Mouse (Mus musculus) T-helper 1 cell (primary cell): ENCODE data around the gene Naa80.

Experiments
- in situ Hi-C: fragments of 300-600 bp; cut with MboI, MseI; formaldehyde crosslinking; loops from one replicate; pipeline ENCODE4 v1.15.1; 2025; ENCODE audit warnings: high pct_unique_total_duplicates

The Naa80 gene

GRCm38 (mm10) chr9:107570845-107571244, 7.8 kb upstream of the Naa80 start:
- in situ Hi-C loops: loop anchor here (25.0 kb wide), 1 partner anchor 1384 kb away; the partner anchor contains the start of gene Ppm1m

DNA sequence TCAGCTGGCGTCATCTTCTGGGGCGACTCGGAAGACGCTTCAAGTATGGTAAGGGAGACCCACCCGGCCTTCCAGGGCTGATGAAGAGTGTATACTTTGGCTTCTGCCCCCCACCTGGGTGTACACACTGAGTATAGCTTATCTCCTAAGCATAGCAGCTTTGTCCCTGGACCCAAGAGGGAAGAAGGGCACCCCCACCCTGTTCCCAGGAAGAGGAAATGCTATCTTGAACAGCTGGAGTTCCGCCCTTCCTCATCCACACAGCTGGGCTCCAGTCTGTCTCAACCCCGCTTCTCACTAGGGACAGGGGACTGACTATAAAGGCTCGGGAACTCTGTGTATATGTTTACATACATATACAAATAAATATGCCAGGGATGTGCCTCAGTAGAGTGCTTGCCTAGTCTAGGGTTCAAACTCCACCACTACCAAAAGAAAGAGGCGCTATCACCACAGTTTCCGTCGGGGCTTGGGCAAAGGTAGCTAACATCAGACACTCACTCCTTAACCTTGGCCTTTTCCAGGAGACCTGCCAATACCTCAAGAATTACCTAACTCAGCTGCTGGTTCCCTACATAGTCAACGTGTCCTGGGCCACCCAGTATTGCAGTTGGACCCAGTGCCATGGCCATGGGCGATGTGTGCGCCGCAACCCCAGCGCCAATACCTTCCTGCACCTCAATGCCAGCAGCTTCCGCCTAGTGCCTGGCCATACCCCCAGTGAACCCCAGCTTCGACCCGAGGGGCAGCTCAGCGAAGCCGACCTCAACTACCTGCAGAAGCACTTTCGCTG, 7.0 kb upstream of the Naa80 start:
- in situ Hi-C loops: loop anchor here (25.0 kb wide), 1 partner anchor 1384 kb away; the partner anchor contains the start of gene Ppm1m

DNA sequence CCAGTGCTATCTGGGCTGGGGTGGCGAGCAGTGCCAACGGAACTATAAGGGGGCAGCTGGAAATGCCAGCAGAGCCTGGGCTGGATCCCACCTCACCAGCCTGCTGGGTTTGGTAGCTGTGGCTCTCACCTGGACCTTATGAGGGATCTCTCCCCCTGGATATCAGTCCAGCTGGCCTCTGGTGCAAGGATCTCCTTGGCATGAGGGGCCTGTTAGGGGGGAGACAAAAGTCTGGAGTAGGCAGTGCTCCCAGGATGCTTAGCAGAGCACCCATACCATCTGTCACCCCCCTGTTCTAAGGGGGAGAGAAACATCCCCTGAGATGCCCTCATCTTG, 6.4 kb upstream of the Naa80 start:
- in situ Hi-C loops: loop anchor here (25.0 kb wide), 1 partner anchor 1385 kb away; the partner anchor contains the start of gene Ppm1m

DNA sequence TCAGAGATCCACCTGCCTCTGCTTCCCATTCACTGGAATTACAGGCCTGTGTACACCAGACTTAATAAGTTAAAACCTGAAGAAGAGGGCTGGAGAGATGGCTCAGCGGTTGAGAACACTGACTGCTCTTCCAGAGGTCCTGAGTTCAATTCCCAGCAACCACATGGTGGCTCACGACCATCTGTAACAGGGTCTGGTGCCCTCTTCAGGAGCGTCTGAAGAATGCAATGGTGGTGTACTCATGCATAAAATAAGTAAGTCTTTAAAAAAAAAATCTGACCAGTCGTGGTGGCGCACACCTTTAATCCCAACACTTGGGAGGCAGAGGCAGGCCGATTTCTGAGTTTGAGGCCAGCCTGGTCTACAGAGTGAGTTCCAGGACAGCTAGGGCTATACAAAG, 4.9 kb upstream of the Naa80 start:
- in situ Hi-C loops: loop anchor here (25.0 kb wide), 1 partner anchor 1386 kb away; the partner anchor contains the start of gene Ppm1m

DNA sequence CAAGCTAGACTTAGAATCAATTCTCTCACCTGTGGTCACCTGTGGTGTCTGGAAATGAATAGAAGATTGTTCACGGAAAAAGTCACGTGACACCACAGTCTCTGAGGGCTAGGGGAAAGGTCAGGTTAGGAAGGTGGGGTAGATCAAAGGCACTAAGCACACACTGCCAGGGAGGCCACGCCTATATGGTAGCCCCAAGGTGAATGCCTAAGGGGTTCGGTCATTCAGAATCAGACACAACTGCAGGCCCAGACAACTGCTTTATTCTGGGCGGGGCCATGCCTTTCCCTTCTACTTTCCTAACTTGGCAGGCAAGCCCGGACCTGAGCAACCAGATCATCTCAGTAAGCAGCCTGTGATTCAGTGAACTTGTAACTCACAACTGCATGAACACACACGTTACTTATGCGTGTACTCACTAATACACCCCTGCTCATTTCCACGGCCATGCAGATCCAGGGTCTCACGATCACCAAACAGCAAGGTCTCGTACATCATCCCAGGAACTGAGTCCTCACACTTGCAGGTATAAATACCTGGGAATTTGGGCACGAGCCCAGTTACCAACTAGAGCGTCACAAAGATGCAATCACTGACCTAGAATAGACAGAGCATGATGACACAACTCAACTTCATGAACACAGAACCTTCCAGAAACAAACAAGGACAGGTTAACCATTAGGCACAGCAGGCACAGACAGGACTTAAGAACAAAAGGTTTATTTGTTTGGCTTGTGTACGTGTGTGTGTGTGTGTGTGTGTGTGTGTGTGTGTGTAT, 2.9 kb upstream of the Naa80 start:
- in situ Hi-C loops: no loop called here

DNA sequence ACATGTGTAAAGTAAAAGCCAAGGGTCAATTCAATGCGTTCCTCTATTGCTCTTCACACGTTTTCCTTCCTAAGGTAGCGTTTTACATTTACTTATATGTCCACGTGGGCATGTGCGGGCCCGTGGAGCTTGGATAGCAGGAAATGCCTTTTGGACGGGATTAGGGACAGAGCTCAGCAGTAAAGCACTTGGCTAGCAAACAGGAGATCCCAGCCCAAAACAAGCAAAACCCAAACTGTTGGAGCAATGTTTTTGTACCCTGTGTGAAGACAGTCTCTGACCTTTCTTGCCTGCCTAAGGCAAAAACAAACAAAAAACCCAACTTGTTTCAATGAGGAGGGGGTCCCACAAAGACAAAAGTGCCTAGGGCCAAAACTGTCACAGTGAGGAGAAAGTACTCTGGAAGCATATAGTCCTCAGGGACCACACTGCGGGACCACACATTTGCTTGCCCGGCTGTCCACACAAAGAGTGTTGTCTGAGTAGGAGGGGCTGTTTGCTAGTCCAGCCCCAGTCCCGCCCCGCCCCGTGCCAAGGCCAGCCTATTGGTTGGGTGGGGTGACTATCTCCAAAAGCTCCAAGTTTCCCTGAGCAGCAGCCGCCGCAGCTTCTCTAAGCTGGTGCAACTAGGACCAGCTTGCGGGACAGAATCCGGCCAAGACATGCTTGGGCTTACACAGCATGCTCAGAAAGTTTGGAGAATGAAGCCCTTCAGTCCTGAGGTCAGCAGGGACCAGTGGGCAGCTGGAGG, 2.2 kb upstream of the Naa80 start, which contains the start of gene Hyal1:
Gene Hyal1, plus strand, starts transcription at position 571 of the 751 bp plus-strand sequence.
- in situ Hi-C loops: no loop called here

- in situ Hi-C loops: no loop called here
Observed at GRCm38 (mm10) chr9:107577871-107578270, 816 bp upstream of the Naa80 start.

GRCm38 (mm10) chr9:107579023-107579900, 575 bp downstream of the Naa80 start:
- in situ Hi-C loops: no loop called here

GRCm38 (mm10) chr9:107580501-107581317, 2.0 kb downstream of the Naa80 start, which contains the start of gene Hyal3:
Gene Hyal3, plus strand, starts transcription at chr9:107580818.
- in situ Hi-C loops: no loop called here

- in situ Hi-C loops: no loop called here
Observed at GRCm38 (mm10) chr9:107581584-107581983, 2.9 kb downstream of the Naa80 start.

GRCm38 (mm10) chr9:107582509-107583062, 3.9 kb downstream of the Naa80 start:
- in situ Hi-C loops: no loop called here

DNA sequence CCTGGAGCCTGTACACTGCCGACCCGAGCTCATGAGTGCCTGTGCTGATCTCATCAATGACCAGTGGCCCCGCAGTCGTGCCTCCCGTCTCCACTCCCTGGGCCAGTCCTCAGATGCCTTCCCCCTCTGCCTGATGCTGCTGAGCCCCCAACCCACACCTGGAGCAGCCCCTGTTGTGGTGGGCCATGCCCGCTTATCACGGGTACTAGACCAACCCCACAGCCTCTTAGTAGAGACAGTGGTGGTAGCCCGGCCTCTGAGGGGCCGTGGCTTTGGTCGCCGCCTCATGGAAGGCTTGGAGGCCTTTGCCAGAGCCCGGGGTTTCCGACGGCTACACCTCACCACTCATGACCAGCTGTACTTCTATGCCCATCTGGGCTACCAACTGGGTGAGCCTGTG, 4.5 kb downstream of the Naa80 start:
- in situ Hi-C loops: no loop called here

DNA sequence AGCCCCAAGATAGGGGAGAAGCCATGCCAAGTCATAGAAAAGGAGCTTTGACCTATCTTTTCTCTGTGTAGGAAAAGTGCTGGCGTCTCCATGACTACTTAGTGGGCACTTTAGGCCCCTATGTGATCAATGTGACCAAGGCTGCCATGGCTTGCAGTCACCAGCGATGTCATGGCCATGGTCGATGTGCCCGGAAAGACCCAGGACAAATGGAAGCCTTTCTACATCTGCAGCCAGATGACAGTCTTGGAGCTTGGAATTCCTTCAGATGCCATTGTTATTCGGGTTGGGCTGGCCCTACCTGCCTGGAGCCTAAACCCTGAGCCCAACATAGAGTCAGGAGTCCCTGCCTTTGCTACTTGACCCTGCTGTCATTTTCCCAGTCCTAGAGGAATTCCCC, 7.8 kb downstream of the Naa80 start:
- in situ Hi-C loops: no loop called here

GRCm38 (mm10) chr9:107586974-107587832, 8.5 kb downstream of the Naa80 start, which contains the start of gene Ifrd2:
Gene Ifrd2, plus strand, starts transcription at chr9:107587642.
- in situ Hi-C loops: no loop called here

DNA sequence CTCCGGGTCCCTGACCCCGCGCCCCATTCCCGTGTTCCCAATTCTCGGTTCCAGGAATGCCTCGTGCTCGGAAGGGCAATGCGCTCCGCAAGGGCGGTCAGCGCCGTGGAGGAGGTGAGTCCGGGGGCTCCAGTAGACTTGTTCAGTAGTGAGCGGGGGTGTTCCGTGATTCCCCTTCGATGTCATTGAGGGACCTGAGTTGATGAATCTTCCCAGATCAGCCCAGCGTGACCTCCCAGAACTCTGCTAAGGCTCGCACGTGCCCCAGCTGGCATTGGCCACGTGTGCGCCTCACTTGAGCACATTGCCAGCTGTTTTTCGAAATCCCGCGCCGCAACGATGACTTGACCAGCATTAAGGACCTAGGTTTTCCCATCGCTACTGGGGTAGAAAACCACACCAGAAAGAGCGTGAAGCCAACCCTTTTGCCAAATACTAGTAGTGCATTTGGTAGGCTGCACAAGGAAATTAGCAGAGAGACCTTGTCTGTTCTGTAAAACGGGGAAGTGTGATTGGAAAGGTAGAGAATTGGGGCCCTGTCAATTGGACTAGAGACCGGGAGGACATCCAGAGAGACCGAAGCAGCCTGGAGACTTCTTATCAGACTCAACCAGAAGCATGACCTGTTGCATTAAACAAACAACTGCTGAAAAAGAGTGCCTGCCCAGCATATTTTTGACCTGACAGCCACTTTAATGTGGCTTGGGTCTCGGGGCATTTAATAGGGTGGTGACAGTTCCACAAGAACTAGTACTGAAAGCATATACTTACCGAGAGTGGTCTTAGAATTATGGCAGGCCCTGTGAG, 9.3 kb downstream of the Naa80 start:
- in situ Hi-C loops: no loop called here

GRCm38 (mm10) chr9:107590058-107590772, 11.5 kb downstream of the Naa80 start:
- in situ Hi-C loops: no loop called here

- in situ Hi-C loops: no loop called here
Observed at GRCm38 (mm10) chr9:107590773-107591060, 12.0 kb downstream of the Naa80 start.
